Mouse (Mus musculus) B cell, adult 2 months (primary cell): ENCODE measurements around the gene Hist1h2af.

ENCODE experiments used
- DNase-seq, 2 experiments: peaks; one replicate each; pipeline ENCODE4 v3.0.0; 2022

Hist1h2af gene

GRCm38 (mm10) chr13:23576906-23577639 lies 43.4 kb downstream of the Hist1h2af start:
- no peak for DNase-seq

- no peak for DNase-seq
Measured at GRCm38 (mm10) chr13:23577835-23578234, 44.1 kb downstream of the Hist1h2af start.

GRCm38 (mm10) chr13:23581408-23582218 lies 47.9 kb downstream of the Hist1h2af start, which contains the start of gene Hist1h4d:
Gene Hist1h4d, plus strand, starts transcription at chr13:23581598.
- peak; percentile 97 for DNase-seq

GRCm38 (mm10) chr13:23582219-23583056 lies 48.7 kb downstream of the Hist1h2af start:
- no peak for DNase-seq

DNA sequence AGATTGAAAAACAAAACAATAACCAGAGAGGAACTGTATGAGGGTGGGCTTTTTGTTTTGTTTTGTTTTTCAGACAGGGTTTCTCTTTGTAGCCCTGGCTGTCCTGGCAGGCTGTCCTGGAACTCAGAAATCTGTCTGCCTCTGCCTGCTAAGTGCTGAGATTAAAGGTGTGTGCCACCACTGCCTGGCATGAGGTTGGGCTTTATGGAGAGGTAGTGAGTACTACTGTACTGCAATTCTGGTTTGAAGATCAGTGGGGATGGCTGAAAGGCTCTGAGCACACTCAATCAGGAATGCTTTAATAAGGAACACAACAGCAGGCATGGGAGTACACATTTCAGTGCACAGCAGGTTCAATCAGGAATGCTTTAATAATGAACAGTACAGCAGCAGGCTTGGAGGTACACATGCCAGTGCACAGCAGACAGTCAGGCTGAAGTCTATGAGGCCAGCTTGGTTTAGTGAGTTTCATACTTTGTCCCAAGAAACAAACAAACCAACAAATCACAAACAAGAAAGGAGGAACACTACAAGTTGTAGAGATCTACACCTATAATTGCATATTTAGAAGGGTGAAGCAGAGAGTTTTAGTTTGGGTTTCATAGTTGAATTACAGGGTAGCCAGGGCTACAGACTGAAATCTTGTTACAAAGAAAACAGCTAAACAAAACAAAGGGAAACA lies 49.8 kb downstream of the Hist1h2af start:
- DNase-seq = no peak
